Mouse (Mus musculus) spleen, embryonic (tissue): ENCODE measurements around the gene Defb33.

Source experiments
- CTCF ChIA-PET: fragments of 350-600 bp; sonication (Branson Sonifier 250); formaldehyde crosslinking; loops from one replicate; lab custom pipeline; 2022; lab: Charles Lee

The Defb33 gene

DNA sequence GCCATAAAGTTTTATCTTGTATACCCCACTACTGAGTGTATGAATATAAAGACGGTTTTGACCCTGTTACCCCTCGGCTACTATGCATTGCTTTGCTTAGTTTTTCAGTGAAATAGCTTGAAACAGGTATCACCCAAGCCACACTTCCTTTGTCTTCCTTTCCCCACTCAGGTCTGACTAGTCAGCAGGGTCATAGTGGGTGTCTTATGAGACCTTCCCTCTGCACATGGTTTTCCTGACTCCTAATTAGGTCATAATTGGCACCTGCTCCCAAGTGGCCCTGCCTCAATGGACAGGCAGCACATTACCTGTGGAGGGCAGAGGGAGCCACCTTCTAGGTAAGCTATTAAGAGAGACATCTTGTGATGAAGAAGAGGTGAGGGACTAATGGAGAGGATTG is at the start of gene Defb33:
TSS of gene Defb33 (plus strand) at position 301 of the 400 bp plus-strand sequence.
- CTCF ChIA-PET = no interaction called here

DNA sequence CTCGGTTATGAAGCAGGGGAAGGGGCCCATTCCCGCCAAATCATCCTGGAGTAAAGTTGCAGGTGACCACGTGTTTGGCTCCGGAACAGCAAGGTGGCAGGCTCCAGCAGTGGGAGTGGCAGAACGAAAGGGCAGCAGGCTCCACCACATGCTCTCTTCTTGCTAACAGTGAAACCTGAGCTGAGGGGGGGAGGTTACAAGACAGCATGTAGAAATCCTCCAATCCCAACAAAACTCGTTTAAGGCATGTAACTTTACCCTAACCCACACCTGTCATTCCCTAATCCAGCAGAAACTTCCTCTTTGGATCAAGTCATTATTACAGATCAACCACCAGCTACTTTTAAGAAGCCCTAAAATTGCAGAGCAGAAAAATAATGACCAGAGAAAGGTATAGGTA is 17.9 kb upstream of the Defb33 start:
- CTCF ChIA-PET = no interaction called here

- CTCF ChIA-PET = no interaction called here
Measured at GRCm38 (mm10) chr8:20902527-20902926, 10.1 kb downstream of the Defb33 start, which contains the start of gene Gm15056. Gm15056 (minus strand) TSS chr8:20902627.

DNA sequence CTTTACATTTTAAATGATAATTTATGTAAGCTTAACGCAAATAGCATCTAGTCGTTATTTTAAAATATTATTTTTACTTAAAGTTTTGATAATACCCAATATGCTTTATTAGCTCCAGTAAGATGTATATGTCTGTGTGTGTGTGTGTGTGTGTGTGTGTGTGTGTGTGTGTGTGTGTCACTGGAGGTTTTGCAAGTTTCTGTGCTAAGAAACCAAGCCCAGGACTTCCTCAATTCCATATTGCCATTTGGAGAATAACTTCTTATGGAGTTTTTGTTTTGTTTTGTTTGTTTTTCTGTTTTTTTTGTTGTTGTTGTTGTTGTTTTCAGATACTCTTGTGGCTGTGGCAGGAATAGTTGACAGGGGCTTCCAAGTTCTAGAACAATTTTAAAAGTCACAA is 14.7 kb downstream of the Defb33 start:
- CTCF ChIA-PET = interaction anchor here (0.6 kb wide), 1 partner anchor 1916 kb away, joined by 3 read pairs; the partner anchor contains the start of gene Defb37

DNA sequence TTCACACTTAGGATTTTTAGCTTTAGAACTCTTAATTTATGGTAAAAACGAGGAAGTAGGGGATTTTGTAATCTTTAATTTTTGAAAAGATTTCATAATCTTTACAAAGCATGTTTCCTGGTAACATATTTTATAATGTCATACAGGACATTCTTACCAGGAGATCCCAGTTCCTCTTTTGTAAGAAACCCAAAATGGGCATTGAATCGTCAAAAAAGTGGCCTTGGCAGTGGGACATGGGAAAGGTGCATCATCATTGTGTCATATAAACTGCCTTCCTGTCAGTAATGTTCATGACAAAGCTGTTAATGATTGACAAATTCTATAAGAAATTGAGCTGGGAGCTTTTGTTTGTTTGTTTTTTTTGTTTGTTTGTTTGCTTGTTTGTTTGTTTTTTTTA is 15.8 kb downstream of the Defb33 start:
- CTCF ChIA-PET = no interaction called here

- CTCF ChIA-PET = no interaction called here
Measured at GRCm38 (mm10) chr8:20912288-20912687, 19.8 kb downstream of the Defb33 start.

GRCm38 (mm10) chr8:20921971-20922370 is 29.5 kb downstream of the Defb33 start, which contains the start of gene Gm6040:
Gm6040 (minus strand) TSS chr8:20922071.
- CTCF ChIA-PET = no interaction called here

DNA sequence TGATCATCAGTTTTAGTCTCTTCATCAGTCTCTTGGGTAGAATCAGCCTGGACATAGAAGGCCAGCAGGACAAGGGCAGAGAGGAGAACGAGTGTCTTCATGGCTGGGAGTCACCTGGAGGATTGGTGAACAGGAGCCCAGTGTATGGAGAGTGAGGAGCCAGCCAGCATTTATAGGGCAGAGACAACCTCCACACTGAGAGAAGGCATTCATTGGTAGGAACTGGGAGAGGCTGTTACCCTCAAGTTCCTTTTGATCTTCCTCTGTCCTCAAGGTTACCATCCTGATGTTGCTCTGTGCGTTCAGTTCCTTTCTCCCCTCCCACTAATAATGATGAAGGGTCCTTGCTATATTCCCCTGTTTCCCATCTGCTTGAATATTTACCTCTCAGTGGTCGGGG is 52.1 kb downstream of the Defb33 start, which contains the start of gene AY761185:
TSS of gene AY761185 (minus strand) at position 101 of the 400 bp plus-strand sequence.
- CTCF ChIA-PET = no interaction called here
